Mouse (Mus musculus): ENCODE results near the gene Aff4. TPM values are rescaled to one million over a fixed set of nuclear protein-coding genes. Genes with fewer than 3 reads are reported as not detected.

Aff4 gene
- total RNA-seq, 2 experiments from 2014 or later, result 157 to 207 TPM

DNA sequence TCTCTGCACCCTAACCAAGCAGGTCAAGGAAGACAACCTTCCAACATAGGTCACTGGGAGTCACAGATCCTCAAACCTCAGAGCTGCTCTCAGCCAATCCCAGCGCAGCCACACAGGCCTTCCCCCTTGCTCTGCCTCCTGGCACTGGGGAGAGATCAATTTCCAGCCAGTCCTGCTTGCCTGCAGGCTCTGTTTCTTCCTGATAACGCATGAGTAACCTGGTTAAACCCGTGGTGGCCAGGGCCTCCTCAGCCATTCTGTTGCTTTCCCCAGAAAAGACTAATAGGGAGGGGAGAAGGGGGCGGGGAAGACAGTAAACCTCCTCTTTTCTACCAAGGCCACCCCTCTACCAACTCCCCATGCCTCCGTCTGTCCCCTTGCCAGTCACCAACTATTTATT is 111.1 kb downstream of the Aff4 start:
- DNase-seq, result peak in 1 of 2 experiments; percentile 20

DNA sequence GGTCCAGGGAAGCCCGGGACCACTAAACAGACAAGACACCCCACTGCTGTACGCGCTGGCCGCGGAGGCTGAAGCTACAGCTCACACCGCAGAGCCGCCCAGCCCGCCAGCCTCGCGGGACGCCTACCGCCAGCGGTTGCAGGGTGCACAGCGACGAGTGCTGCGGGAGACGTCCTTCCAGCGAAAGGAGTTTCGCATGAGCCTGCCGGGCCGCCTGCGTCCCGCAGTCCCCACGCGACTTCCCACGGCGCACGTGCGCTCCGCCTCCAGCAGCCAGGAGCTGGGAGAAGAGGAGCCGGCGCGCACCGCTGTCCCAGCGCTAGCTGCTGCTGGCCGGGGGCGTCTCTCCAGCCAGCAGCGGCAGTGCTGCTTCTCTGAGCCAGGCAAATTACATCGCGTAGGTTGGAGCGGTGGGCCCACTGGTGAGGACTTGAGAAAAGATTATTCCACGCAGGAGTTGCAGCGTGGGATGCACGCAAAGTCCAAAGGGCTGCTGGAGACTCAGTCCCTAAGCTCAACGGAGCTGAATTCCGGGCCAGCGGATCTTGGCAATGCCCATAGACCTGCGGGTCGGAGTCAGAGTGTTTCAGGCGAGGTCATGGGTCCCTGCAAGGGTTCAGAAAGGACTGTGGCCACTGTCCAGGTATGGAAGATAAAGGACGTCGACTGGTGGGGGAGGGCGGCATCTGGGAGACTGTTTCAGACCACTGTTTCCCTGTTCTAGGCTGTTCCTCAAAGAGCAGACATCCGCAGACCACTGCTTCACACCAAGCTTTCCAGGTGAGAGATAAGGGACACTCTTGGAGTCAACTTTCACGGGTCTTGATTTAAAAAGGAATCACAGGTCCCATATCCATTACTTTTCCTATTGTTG is 113.2 kb downstream of the Aff4 start:
- peak; percentile 31 to 43 for DNase-seq

- DNase-seq, result peak; percentile 83 to 90
Measured at GRCm38 (mm10) chr11:53466231-53466971, 115.8 kb downstream of the Aff4 start.

- peak in 1 of 2 experiments; percentile 39 for DNase-seq
Measured at GRCm38 (mm10) chr11:53469294-53469967, 118.8 kb downstream of the Aff4 start.

DNA sequence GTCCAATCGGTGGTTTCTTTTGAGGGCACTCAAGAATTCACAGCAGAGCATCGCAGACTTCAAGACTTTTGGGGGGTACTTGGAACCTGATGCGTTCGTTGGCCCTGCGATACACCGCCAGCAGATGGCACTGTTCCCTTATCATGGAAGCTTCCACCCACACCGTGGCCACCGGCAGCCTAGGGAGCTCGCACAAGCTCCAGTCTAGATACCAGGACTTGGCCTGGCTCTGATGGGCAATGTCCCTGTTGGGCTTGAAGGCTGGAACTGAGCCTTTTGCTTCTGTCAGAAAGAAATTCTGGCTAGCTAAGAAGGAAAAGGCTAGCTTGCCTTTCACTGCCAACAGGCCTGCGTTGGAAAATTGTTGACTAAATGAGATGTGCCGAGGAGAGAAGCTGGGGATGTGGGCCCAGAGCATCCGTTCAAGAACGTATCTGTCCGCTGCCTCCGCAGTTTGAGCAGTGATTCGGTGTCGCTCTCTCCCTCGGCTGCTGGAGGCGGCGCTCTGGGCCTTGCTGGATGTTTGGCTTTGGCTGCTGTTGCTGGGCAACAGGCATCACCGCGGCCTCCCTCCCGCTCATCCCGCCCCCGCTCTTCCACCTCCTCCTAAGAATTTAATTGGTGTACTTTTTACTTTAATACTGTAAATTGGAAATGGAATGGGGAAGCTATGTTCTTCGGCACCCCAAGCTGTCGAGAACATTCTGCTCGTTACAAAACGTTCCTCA is 119.5 kb downstream of the Aff4 start, which contains the start of gene Gm9837:
Gm9837 (minus strand) TSS at position 512 of the 728 bp plus-strand sequence.
- DNase-seq, result peak; percentile 91 to 92

Small RNA genes within 50 kb of the gene (microRNA-seq; reads per million reads assigned to microRNA genes)
- gene Mir6920, result not detected

Other genes starting within 250 kb of the Aff4 start
- 100 to 1,000 TPM; 172 to 250 TPM for gene Hspa4, start 50.4 kb upstream of the Aff4 start, total RNA-seq (2021)
- 10 to 100 TPM; 11.0 to 13.3 TPM for gene Zcchc10, start 26.2 kb upstream of the Aff4 start, total RNA-seq (2021)
- not detected for gene Leap2, start 72.3 kb downstream of the Aff4 start, total RNA-seq (2021)
- gene Uqcrq, start 80.0 kb downstream of the Aff4 start, total RNA-seq (2021), result 1,000 to 10,000 TPM; 1,132 to 1,289 TPM
- 1 to 10 TPM; 3.3 to 4.0 TPM for gene Gdf9, start 80.2 kb downstream of the Aff4 start, total RNA-seq (2021)
- under 1 TPM; 0.16 to 0.17 TPM for gene Gm10447, start 106.3 kb downstream of the Aff4 start, total RNA-seq (2021)
- 1 to 10 TPM; 2.5 to 6.0 TPM for gene Shroom1, start 106.4 kb downstream of the Aff4 start, total RNA-seq (2021)
- gene Gm9837, start 119.6 kb downstream of the Aff4 start, total RNA-seq (2021), result not detected
- gene Gm9945, start 129.3 kb downstream of the Aff4 start, total RNA-seq (2021), result not detected
- under 1 TPM; 0.20 to 0.30 TPM for gene Sowaha, start 129.4 kb downstream of the Aff4 start, total RNA-seq (2021)
- gene Sept8, start 168.4 kb downstream of the Aff4 start, total RNA-seq (2021), result 10 to 100 TPM; 35.0 to 42.6 TPM
- 10 to 100 TPM; 24.1 to 31.1 TPM for gene Kif3a, start 216.5 kb downstream of the Aff4 start, total RNA-seq (2021)